Mouse (Mus musculus) left cerebral cortex, adult 9 months (tissue): ENCODE results near the gene Actr2.
"Not testable (repeated sequence)": the region's sequence is repeated elsewhere in the genome, so short reads cannot be mapped to it uniquely, and the experiment has no call there.

Experiments
- DNase-seq, 2 experiments: peaks; one replicate each; pipeline ENCODE4 v3.0.0; 2022; ENCODE audit warnings: low spot score in 2 of 2

Gene Actr2

GRCm38 (mm10) chr11:20052814-20053536, 59.7 kb downstream of the Actr2 start:
- DNase-seq = no peak

- no peak for DNase-seq
Measured at GRCm38 (mm10) chr11:20045586-20045985, 67.1 kb downstream of the Actr2 start.

GRCm38 (mm10) chr11:20043256-20043655, 69.5 kb downstream of the Actr2 start:
- peak; percentile 38 to 49 for DNase-seq

GRCm38 (mm10) chr11:20042106-20042505, 70.6 kb downstream of the Actr2 start:
- DNase-seq = peak in 1 of 2 experiments; percentile 59

- no peak for DNase-seq
Measured at GRCm38 (mm10) chr11:20041164-20041920, 71.4 kb downstream of the Actr2 start.

GRCm38 (mm10) chr11:20038723-20039122, 74.0 kb downstream of the Actr2 start:
- peak; percentile 74 to 76 for DNase-seq

GRCm38 (mm10) chr11:20037739-20038138, 75.0 kb downstream of the Actr2 start:
- no peak for DNase-seq

GRCm38 (mm10) chr11:20035972-20036371, 76.7 kb downstream of the Actr2 start:
- peak in 1 of 2 experiments; percentile 42 for DNase-seq

GRCm38 (mm10) chr11:20035343-20035928, 77.3 kb downstream of the Actr2 start:
- peak; percentile 62 to 77 for DNase-seq

GRCm38 (mm10) chr11:20034337-20034947, 78.3 kb downstream of the Actr2 start:
- peak in 1 of 2 experiments; percentile 47 for DNase-seq

GRCm38 (mm10) chr11:20033541-20034160, 79.1 kb downstream of the Actr2 start:
- DNase-seq = peak in 1 of 2 experiments; percentile 23

- DNase-seq = no peak
Measured at GRCm38 (mm10) chr11:20031536-20031935, 81.2 kb downstream of the Actr2 start.

- not testable (repeated sequence) for DNase-seq
Measured at GRCm38 (mm10) chr11:20030973-20031372, 81.7 kb downstream of the Actr2 start.

GRCm38 (mm10) chr11:20029014-20029413, 83.7 kb downstream of the Actr2 start:
- no peak for DNase-seq

- no peak for DNase-seq
Measured at GRCm38 (mm10) chr11:20028396-20028795, 84.3 kb downstream of the Actr2 start.

GRCm38 (mm10) chr11:20027719-20028118, 85.0 kb downstream of the Actr2 start:
- no peak for DNase-seq

- no peak for DNase-seq
Measured at GRCm38 (mm10) chr11:20025899-20026298, 86.8 kb downstream of the Actr2 start.

GRCm38 (mm10) chr11:20022911-20023482, 89.7 kb downstream of the Actr2 start:
- no peak for DNase-seq

GRCm38 (mm10) chr11:20022462-20022861, 90.3 kb downstream of the Actr2 start:
- DNase-seq = no peak

GRCm38 (mm10) chr11:20020720-20021119, 92.0 kb downstream of the Actr2 start:
- no peak for DNase-seq

GRCm38 (mm10) chr11:20018905-20019304, 93.8 kb downstream of the Actr2 start:
- DNase-seq = no peak
